Mouse (Mus musculus) liver, embryonic 16.5 days (tissue): ENCODE data around the gene Dlx6. TPM values are rescaled to one million over a fixed set of nuclear protein-coding genes. Genes with fewer than 3 reads are reported as not detected.

Source experiments
- ATAC-seq: fragments of 200-750 bp; cut with Nextera tagmentation; 2 replicates; pipeline ENCODE4 v1.8.0; 2017; ENCODE audit warnings: low read depth, mild to moderate bottlenecking, moderate number of reproducible peaks, moderate library complexity
- H3K27ac ChIP-seq: fragments of 300-500 bp; sonication (generic); 2 replicates; pipeline ENCODE4 v1.5.1; 2014; ENCODE audit warnings: mild to moderate bottlenecking, low read length
- H3K27me3 ChIP-seq: fragments of 300-500 bp; sonication (generic); 2 replicates; pipeline ENCODE4 v1.6.1; 2014; ENCODE audit warnings: low read depth, low read length, mixed read lengths; ENCODE audit not compliant: control insufficient read depth, insufficient read depth
- H3K36me3 ChIP-seq: fragments of 300-500 bp; sonication (generic); 2 replicates; pipeline ENCODE4 v1.6.1; 2014; ENCODE audit warnings: mild to moderate bottlenecking; ENCODE audit not compliant: control insufficient read depth, insufficient read depth
- H3K4me1 ChIP-seq: fragments of 300-500 bp; sonication (generic); 2 replicates; pipeline ENCODE4 v1.6.1; 2014; ENCODE audit warnings: low read depth, low read length, mixed read lengths; ENCODE audit not compliant: control insufficient read depth
- H3K4me2 ChIP-seq: fragments of 300-500 bp; sonication (generic); 2 replicates; pipeline ENCODE4 v1.6.1; 2014; ENCODE audit warnings: low read depth, low read length, mixed read lengths
- H3K4me3 ChIP-seq: fragments of 300-500 bp; sonication (generic); 2 replicates; pipeline ENCODE4 v1.5.1; 2014; ENCODE audit warnings: low read depth, mild to moderate bottlenecking, low read length
- H3K9ac ChIP-seq: fragments of 300-500 bp; sonication (generic); 2 replicates; pipeline ENCODE4 v1.6.1; 2014; ENCODE audit warnings: low read depth, low read length
- H3K9me3 ChIP-seq: fragments of 300-500 bp; sonication (generic); replicated peaks from 2 replicates; pipeline ENCODE4 v1.6.1; 2016; ENCODE audit warnings: low read length; ENCODE audit not compliant: control insufficient read depth
- WGBS: fragments of 180-500 bp; shearing (Covaris S2); extraction: QIAGEN DNeasy Blood & Tissue Kit; methylation state at CpG from one replicate; pipeline ENCODE4 v1.1.7; 2014; ENCODE audit not compliant: insufficient replicate concordance; 5-methylcytosine and 5-hydroxymethylcytosine counted together
- polyA plus RNA-seq: library from polyadenylated mRNA; unstranded; fragments of >200 nt; fragmentation: Nextera tagmentation; extraction: Ambion mirVana; gene quantifications from 2 replicates; pipeline ENCODE4 v1.2.1, GENCODE M21; 2015

Dlx6 gene
- polyA plus RNA-seq, 1 experiment from 2014 or later: not detected

DNA sequence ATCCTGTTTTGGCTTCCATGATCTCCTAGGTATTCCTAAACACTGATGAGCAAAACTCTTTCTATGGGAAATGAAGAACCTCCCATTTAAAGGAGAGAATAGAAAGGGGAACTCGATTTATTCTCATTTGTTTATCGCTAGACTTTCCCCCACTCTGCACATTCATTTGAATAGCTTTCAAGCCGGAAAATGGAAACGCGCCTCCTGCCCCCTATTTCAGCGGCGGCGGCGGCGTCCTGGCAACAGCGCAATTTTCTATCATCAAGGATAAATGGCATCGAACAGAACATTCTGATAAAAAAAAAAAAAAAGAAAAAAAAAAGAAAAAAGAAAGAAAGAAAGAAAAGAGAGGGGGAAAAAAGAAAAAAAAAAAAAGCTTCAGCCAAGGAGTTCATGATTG lies 13.4 kb upstream of the Dlx6 start:
- no peaks in the 10 kb centered on the region for H3K4me1 ChIP-seq
- no peak overlapping the region for H3K27ac ChIP-seq
- no peak overlapping the region for H3K9ac ChIP-seq
- no peaks in the 10 kb centered on the region for H3K36me3 ChIP-seq
- ATAC-seq: no peak
- WGBS: 2% methylated on average over 12 of the region's 12 CpGs
- no peak overlapping the region for H3K4me2 ChIP-seq
- no peaks in the 10 kb centered on the region for H3K9me3 ChIP-seq
- H3K4me3 ChIP-seq: no peak overlapping the region
- H3K27me3 ChIP-seq: peaks cover 43% of the 10 kb centered on the region

DNA sequence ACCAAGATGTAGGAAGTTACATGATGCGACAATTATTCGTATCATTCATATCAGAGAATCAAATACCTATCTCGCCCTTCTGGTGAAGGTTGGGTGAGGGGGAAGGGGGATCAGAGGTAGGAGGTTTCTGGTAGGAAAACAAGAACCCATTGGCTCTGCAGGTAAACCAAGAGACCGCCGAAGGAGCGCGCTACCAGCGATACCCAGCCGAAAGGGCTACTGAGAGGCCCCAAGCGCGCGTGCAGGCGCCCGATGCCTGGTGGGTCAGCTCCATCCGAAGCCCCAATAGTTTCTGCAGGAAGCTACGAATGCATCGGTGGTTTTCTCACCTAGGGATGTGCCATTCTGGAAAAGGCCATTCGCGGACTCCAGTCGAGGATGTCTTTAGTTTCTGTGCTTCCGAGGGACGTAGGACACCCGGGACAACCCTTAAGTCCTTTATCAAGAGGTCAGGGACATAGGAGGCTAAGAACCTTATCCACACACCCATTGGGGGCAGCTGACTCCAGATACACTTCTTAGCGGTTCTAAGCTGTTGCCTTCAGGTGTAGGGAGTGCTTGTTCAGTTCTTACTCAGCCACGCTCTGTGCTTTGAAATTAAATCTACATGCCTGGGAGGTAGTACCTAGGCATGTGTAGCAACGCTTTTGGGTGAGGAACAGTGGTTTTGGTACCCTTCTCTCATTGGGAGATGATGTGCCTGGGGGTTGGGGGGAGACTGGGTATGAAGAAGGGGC lies 12.6 kb upstream of the Dlx6 start:
- no peaks in the 10 kb centered on the region for H3K4me1 ChIP-seq
- H3K36me3 ChIP-seq: no peaks in the 10 kb centered on the region
- H3K4me2 ChIP-seq: no peak overlapping the region
- H3K27me3 ChIP-seq: peaks cover 50% of the 10 kb centered on the region
- H3K4me3 ChIP-seq: no peak overlapping the region
- no peak for ATAC-seq
- no peaks in the 10 kb centered on the region for H3K9me3 ChIP-seq
- no peak overlapping the region for H3K9ac ChIP-seq
- 2% methylated on average over 26 of the region's 26 CpGs for WGBS
- no peak overlapping the region for H3K27ac ChIP-seq

DNA sequence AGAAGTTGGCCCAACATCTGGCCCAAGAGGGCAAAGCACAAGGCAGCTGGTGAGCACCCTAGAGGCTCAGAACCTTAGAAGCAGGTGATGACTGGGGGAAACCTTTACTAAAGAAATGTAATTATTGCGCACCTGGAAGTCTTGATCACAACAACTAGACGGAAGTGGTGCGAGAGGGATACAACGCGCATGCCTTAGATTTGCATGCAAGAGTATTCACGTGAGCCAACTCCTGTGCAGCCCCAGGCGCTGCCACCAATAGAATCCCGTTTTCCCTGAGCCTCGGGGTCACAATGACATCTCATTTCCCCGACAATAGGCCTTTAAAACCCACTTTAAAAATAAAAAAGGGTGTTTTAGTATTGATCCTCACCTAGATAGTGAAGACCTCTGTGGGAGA lies 12.0 kb upstream of the Dlx6 start:
- Histone ChIP-seq H3K4me3 (no peak overlapping the region), H3K4me2 (no peak overlapping the region), H3K9me3 (no peaks in the 10 kb centered on the region), H3K36me3 (no peaks in the 10 kb centered on the region), H3K27ac (no peak overlapping the region), H3K27me3 (peaks cover 57% of the 10 kb centered on the region), H3K9ac (no peak overlapping the region), H3K4me1 (no peaks in the 10 kb centered on the region)
- 1% methylated on average over 10 of the region's 10 CpGs for WGBS
- no peak for ATAC-seq

DNA sequence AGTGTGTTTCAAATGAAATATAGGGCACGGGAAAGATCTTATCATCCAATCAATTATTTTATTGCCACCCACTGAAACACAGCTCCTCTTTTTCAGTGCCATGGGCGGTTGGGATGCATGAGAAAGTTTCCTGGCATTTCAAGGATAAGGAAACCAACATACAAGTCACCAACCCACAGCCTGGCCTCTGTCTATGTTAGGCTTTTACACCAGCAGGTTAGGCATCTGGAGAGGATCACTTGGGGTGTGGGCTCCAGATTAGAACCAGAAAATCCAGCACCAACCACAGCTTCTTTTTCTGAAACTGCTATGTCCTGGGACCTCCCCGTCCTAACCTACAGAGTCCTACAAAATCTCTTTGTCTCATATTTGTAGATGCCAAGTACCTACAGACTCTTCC lies 10.2 kb upstream of the Dlx6 start:
- no peak overlapping the region for H3K4me3 ChIP-seq
- no peaks in the 10 kb centered on the region for H3K36me3 ChIP-seq
- ATAC-seq: no peak
- H3K9ac ChIP-seq: no peak overlapping the region
- no peak overlapping the region for H3K4me2 ChIP-seq
- no peak overlapping the region for H3K27ac ChIP-seq
- peaks cover 72% of the 10 kb centered on the region for H3K27me3 ChIP-seq
- no peaks in the 10 kb centered on the region for H3K4me1 ChIP-seq
- H3K9me3 ChIP-seq: no peaks in the 10 kb centered on the region
- 17% methylated on average over 3 of the region's 3 CpGs for WGBS

DNA sequence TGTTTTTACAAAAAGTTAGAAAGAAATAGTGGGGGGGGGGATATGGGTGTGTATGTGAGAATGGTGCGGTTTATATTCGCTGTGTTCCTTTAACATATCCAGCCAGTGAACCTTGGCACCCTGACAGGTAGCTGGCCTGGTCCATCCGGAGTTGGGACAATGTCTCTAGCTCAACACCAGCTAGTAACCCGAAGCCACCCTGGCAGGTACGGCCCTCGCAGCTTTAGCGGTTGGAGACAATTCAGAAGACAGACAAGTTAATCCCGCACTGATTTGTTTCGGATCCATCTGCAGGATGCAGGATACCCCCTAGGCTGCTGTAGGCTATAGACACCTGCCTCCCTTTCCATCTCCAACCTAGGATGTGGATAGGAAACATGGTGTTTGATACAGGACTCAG lies 9.0 kb upstream of the Dlx6 start:
- ATAC-seq: no peak
- no peak overlapping the region for H3K9ac ChIP-seq
- H3K4me3 ChIP-seq: no peak overlapping the region
- peaks cover 75% of the 10 kb centered on the region for H3K27me3 ChIP-seq
- H3K4me2 ChIP-seq: no peak overlapping the region
- WGBS: 1% methylated on average over 9 of the region's 9 CpGs
- H3K27ac ChIP-seq: no peak overlapping the region
- H3K4me1 ChIP-seq: no peaks in the 10 kb centered on the region
- H3K36me3 ChIP-seq: no peaks in the 10 kb centered on the region
- no peaks in the 10 kb centered on the region for H3K9me3 ChIP-seq

DNA sequence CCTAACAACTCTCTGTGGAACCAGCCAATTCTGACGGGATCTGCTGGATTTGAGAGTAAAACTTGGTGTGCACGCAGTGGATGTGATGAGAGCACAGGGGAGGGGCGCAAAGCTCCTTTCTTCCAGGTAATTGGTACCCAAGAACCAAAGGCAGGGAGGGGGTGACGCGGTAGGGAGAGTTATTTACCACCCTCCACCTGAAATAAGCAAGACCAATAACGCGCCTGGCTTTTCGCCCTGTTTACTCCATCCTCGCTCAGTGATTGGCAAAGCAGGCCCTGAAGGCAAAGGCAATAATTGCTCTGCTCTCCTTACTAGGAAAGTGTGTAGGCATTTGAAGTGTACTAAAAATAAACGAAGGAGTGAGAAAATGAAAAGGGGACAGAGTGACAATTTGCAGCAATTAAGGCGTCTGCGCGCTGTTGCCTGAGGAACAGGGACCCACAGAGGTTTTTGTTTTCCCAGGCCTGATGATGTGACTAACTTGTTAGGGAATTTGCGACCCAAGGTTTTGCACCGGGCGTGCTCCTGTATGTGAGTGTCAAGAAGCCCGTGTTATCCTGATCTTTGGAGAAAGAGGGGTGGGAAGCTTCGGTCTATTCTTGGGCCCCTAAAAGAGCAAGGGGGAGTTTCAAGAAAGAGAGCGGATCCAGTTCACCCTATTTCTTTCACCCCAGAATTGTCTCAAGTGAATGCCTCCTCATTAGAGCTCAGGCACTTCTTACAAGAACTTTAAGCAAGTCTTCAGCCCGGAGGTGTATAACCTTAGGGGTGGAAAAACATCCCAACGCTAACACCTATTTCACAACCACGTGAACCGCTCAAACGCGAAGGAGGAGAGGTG lies 8.0 kb upstream of the Dlx6 start:
- Histone ChIP-seq H3K27ac (no peak overlapping the region), H3K4me2 (no peak overlapping the region), H3K4me1 (no peaks in the 10 kb centered on the region), H3K4me3 (no peak overlapping the region), H3K9ac (no peak overlapping the region), H3K36me3 (no peaks in the 10 kb centered on the region), H3K9me3 (no peaks in the 10 kb centered on the region), H3K27me3 (peaks cover 80% of the 10 kb centered on the region)
- WGBS: 3% methylated on average over 25 of the region's 25 CpGs
- no peak for ATAC-seq

DNA sequence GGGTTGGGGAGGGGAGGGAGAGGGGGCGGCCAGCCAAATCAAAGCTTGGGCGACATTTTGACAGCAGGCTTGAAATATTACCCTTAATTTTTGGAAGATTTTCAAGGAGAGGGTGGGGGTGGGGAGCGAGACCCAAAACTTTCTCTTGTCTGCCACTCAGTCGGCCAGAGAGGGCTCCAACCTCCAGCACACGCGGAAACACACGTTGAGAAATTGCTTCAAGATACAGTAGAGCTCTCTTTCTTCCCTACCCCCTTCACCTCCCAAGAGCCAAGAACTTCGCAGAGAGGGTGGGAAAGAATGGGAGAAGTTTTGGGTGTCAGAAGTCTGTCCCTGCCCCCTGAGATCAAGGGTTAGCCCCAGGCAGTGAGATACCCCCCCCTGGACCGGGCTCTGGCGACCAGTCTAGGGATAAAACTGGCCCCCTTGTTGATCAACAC lies 7.4 kb upstream of the Dlx6 start:
- peaks cover 80% of the 10 kb centered on the region for H3K27me3 ChIP-seq
- H3K4me2 ChIP-seq: no peak overlapping the region
- H3K27ac ChIP-seq: no peak overlapping the region
- WGBS: 1% methylated on average over 10 of the region's 10 CpGs
- ATAC-seq: no peak
- H3K9ac ChIP-seq: no peak overlapping the region
- H3K4me1 ChIP-seq: no peaks in the 10 kb centered on the region
- H3K4me3 ChIP-seq: no peak overlapping the region
- H3K9me3 ChIP-seq: no peaks in the 10 kb centered on the region
- no peaks in the 10 kb centered on the region for H3K36me3 ChIP-seq

DNA sequence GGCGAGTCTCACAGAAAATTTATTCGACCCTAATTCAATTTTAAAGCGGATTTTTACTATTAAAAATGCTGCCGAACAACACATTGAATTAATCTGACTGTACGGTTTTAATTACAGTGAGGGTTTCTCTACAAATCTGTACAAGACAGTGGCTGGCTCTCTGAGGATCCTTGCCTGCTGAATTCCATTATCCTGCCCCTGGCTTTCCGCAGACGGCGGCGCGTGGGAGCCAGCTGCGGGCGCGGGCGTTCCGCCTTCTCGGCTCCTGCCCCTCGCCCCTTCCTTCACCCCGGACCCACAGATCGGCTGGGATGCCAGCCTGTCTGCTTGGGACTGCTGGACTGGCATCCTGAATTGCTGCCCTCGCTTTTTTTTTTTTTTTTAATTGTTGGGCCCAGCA lies 6.8 kb upstream of the Dlx6 start:
- H3K4me3 ChIP-seq: no peak overlapping the region
- 2% methylated on average over 20 of the region's 20 CpGs for WGBS
- H3K9me3 ChIP-seq: no peaks in the 10 kb centered on the region
- H3K27me3 ChIP-seq: peaks cover 80% of the 10 kb centered on the region
- H3K4me2 ChIP-seq: no peak overlapping the region
- no peaks in the 10 kb centered on the region for H3K4me1 ChIP-seq
- ATAC-seq: no peak
- H3K27ac ChIP-seq: no peak overlapping the region
- no peak overlapping the region for H3K9ac ChIP-seq
- H3K36me3 ChIP-seq: no peaks in the 10 kb centered on the region

DNA sequence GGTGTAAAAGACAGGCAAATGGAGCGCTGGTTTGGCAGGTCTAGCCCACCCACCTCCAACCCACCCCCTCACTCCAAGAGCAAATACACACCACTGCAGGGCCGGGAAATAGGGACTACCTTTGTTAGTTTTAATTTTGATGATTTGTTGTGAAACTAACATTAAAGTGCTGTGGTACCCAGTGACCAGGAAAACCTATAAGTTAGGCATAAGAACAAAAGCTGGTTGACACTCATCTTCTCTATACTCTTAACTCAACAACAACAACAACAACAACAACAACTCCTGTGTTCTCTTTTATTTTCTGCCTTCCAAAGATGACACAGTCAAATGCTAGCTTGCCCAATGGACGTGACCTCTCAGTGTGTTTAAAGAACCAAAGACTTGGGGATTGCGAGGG lies 6.3 kb upstream of the Dlx6 start:
- Histone ChIP-seq H3K4me2 (no peak overlapping the region), H3K9me3 (no peaks in the 10 kb centered on the region), H3K4me1 (no peaks in the 10 kb centered on the region), H3K36me3 (no peaks in the 10 kb centered on the region), H3K27me3 (peaks cover 78% of the 10 kb centered on the region), H3K9ac (no peak overlapping the region), H3K27ac (no peak overlapping the region), H3K4me3 (no peak overlapping the region)
- ATAC-seq: no peak
- WGBS: 3% methylated on average over 4 of the region's 4 CpGs
